Mouse (Mus musculus): ENCODE measurements around the gene Rabl2.
A peak's percentile ranks its signal among the peaks of the same experiment; 100 is the strongest.

The Rabl2 gene

GRCm38 (mm10) chr15:89548837-89549236, 42.9 kb downstream of the Rabl2 start:
- peak; percentile 76 for DNase-seq

- peak; percentile 87 for DNase-seq
Measured at GRCm38 (mm10) chr15:89547824-89548601, 43.7 kb downstream of the Rabl2 start.

GRCm38 (mm10) chr15:89547321-89547720, 44.4 kb downstream of the Rabl2 start:
- no peak for DNase-seq

- no peak for DNase-seq
Measured at GRCm38 (mm10) chr15:89544171-89544570, 47.6 kb downstream of the Rabl2 start.

- DNase-seq: no peak
Measured at GRCm38 (mm10) chr15:89533843-89534207, 57.9 kb downstream of the Rabl2 start.

GRCm38 (mm10) chr15:89532924-89533842, 58.5 kb downstream of the Rabl2 start:
- DNase-seq: peak; percentile 9

Data from retina, postnatal 1 day (tissue).